ENCODE assay signal across 30 mouse cellular contexts in genomic region chr6:143750074-143750473, GRCm38 (mm10).
"Had no signal": no experiment of that assay in that cellular context is flagged by ENCODE, and none has a peak within 500 bp of the region (broad histone marks: within the 10 kb centered on the region; RNA-seq: fewer than 3 reads in every experiment).

No protein-coding gene starts in this region.

- DNase-seq: left cerebral cortex, postnatal 4 days; liver; liver, embryonic 13.5 days; liver, postnatal 0 days; lung, adult 18-20 months; lung, adult 2 months; lung, embryonic 14.5 days; lung, postnatal 10 days; lung, postnatal 36 days; lung, postnatal 4 days; midbrain, embryonic 14.5 days had no signal

- H3K4me2 ChIP-seq: limb, embryonic 12.5 days; limb, embryonic 13.5 days; limb, embryonic 15.5 days; liver, embryonic 11.5 days; midbrain, embryonic 11.5 days; midbrain, embryonic 12.5 days; midbrain, embryonic 13.5 days; midbrain, embryonic 15.5 days; neural tube, embryonic 12.5 days had no signal

- H3K4me1 ChIP-seq: limb, embryonic 10.5 days; limb, embryonic 15.5 days; liver, embryonic 12.5 days; liver, embryonic 13.5 days; liver, embryonic 15.5 days; midbrain, embryonic 12.5 days; midbrain, embryonic 13.5 days; midbrain, embryonic 15.5 days; neural tube, embryonic 12.5 days had no signal

- H3K36me3 ChIP-seq: limb, embryonic 10.5 days; limb, embryonic 12.5 days; limb, embryonic 13.5 days; limb, embryonic 15.5 days; liver, embryonic 12.5 days; liver, embryonic 13.5 days; liver, embryonic 15.5 days; midbrain, embryonic 10.5 days; midbrain, embryonic 12.5 days; midbrain, embryonic 13.5 days; midbrain, embryonic 15.5 days; neural tube, embryonic 12.5 days had no signal

- H3K4me3 ChIP-seq: left cerebral cortex, adult 2 months; limb, embryonic 10.5 days; limb, embryonic 12.5 days; limb, embryonic 13.5 days; limb, embryonic 15.5 days; liver, embryonic 12.5 days; liver, embryonic 13.5 days; liver, embryonic 15.5 days; midbrain, embryonic 10.5 days; midbrain, embryonic 12.5 days; midbrain, embryonic 13.5 days; midbrain, embryonic 15.5 days; neural tube, embryonic 12.5 days had no signal

- ATAC-seq: liver, embryonic 12.5 days; liver, postnatal 0 days; lung, postnatal 0 days; midbrain, embryonic 13.5 days; midbrain, embryonic 15.5 days; midbrain, embryonic 16.5 days had no signal

- H3K9me3 ChIP-seq: limb, embryonic 10.5 days; limb, embryonic 12.5 days; limb, embryonic 13.5 days; limb, embryonic 15.5 days; liver, embryonic 12.5 days; liver, embryonic 13.5 days; liver, embryonic 15.5 days; megakaryocyte, embryonic 14.5 days; midbrain, embryonic 10.5 days; midbrain, embryonic 12.5 days; midbrain, embryonic 13.5 days; midbrain, embryonic 15.5 days; neural tube, embryonic 12.5 days had no signal

- H3K9ac ChIP-seq: limb, embryonic 12.5 days; limb, embryonic 13.5 days; limb, embryonic 15.5 days; liver, embryonic 12.5 days; liver, embryonic 13.5 days; liver, embryonic 14.5 days; liver, embryonic 15.5 days; liver, postnatal 0 days; lung, embryonic 14.5 days; midbrain, embryonic 12.5 days; midbrain, embryonic 13.5 days; midbrain, embryonic 15.5 days; neural tube, embryonic 12.5 days had no signal

- H3K27ac ChIP-seq: left cerebral cortex, adult 2 months; limb, embryonic 10.5 days; limb, embryonic 12.5 days; limb, embryonic 13.5 days; limb, embryonic 15.5 days; liver, embryonic 14.5 days; macrophage; midbrain, embryonic 10.5 days; midbrain, embryonic 12.5 days; midbrain, embryonic 13.5 days; midbrain, embryonic 15.5 days; neural tube, embryonic 12.5 days had no signal

- H3K27me3 ChIP-seq: limb, embryonic 12.5 days; limb, embryonic 13.5 days; limb, embryonic 15.5 days; liver, embryonic 12.5 days; liver, embryonic 13.5 days; liver, embryonic 15.5 days; megakaryocyte, embryonic 14.5 days; midbrain, embryonic 12.5 days; midbrain, embryonic 13.5 days; midbrain, embryonic 15.5 days; neural tube, embryonic 12.5 days had no signal
